Mouse (Mus musculus) lung, postnatal 0 days (tissue): ENCODE results near the gene Fars2. TPM values are rescaled to one million over a fixed set of nuclear protein-coding genes. Genes with fewer than 3 reads are reported as not detected.

Experiments
- ATAC-seq: fragments of 200-750 bp; cut with Nextera tagmentation; 2 replicates; pipeline ENCODE4 v1.8.0; 2017; ENCODE audit warnings: moderate library complexity
- DNase-seq: peaks from one replicate; pipeline ENCODE4 v3.0.0-alpha.2; 2016; ENCODE audit warnings: low spot score
- H3K27ac ChIP-seq: fragments of 300-500 bp; sonication (generic); 2 replicates; pipeline ENCODE4 v1.5.1; 2014; ENCODE audit warnings: antibody characterized with exemption, mild to moderate bottlenecking, low read length, mixed read lengths
- H3K27me3 ChIP-seq: fragments of 300-500 bp; sonication (generic); replicated peaks from 2 replicates; pipeline ENCODE4 v1.6.1; 2014; ENCODE audit warnings: low read length, mixed read lengths; ENCODE audit not compliant: insufficient read depth
- H3K36me3 ChIP-seq: fragments of 300-500 bp; sonication (generic); 2 replicates; pipeline ENCODE4 v1.6.1; 2014; ENCODE audit warnings: low read length, mixed read lengths; ENCODE audit not compliant: insufficient read depth
- H3K4me1 ChIP-seq: fragments of 300-500 bp; sonication (generic); 2 replicates; pipeline ENCODE4 v1.6.1; 2014; ENCODE audit warnings: antibody characterized with exemption, low read depth, low read length, mixed read lengths; ENCODE audit not compliant: insufficient read depth
- H3K4me2 ChIP-seq: fragments of 300-500 bp; sonication (generic); replicated peaks from 2 replicates; pipeline ENCODE4 v1.6.1; 2014; ENCODE audit warnings: low read depth, mild to moderate bottlenecking, low read length, moderate library complexity, mixed read lengths
- H3K4me3 ChIP-seq: fragments of 300-500 bp; sonication (generic); 2 replicates; pipeline ENCODE4 v1.5.1; 2014; ENCODE audit warnings: low read depth, low read length
- H3K9ac ChIP-seq: fragments of 300-500 bp; sonication (generic); replicated peaks from 2 replicates; pipeline ENCODE4 v1.6.1; 2014; ENCODE audit warnings: low read depth, mild to moderate bottlenecking
- H3K9me3 ChIP-seq: fragments of 300-500 bp; sonication (generic); 2 replicates; pipeline ENCODE4 v1.6.1; 2016; ENCODE audit warnings: low read length, mixed read lengths
- CTCF ChIP-seq: IDR thresholded peaks from 2 replicates; pipeline ENCODE4 v1.5.1; 2016; ENCODE audit warnings: antibody characterized with exemption, mild to moderate bottlenecking
- EP300 ChIP-seq: IDR thresholded peaks from 2 replicates; pipeline ENCODE4 v1.6.1; 2016; ENCODE audit warnings: antibody characterized with exemption, mild to moderate bottlenecking, control low read depth
- WGBS: fragments of 180-500 bp; shearing (Covaris S2); extraction: QIAGEN DNeasy Blood & Tissue Kit; methylation state at CpG from one replicate; pipeline ENCODE4 v1.1.7; 2014; 5-methylcytosine and 5-hydroxymethylcytosine counted together
- polyA plus RNA-seq: library from polyadenylated mRNA; unstranded; fragments of >200 nt; fragmentation: Nextera tagmentation; extraction: Ambion mirVana; gene quantifications from 2 replicates; pipeline ENCODE4 v1.2.1, GENCODE M21; 2015

Gene Fars2
- polyA plus RNA-seq, 1 experiment from 2014 or later = 33.2 TPM

GRCm38 (mm10) chr13:36518144-36518571 is 400.9 kb downstream of the Fars2 start:
- Histone ChIP-seq H3K27ac (no peak overlapping the region), H3K9me3 (no peaks in the 10 kb centered on the region), H3K4me2 (no peak overlapping the region), H3K9ac (no peak overlapping the region), H3K36me3 (no peaks in the 10 kb centered on the region), H3K4me3 (no peak overlapping the region), H3K27me3 (no peaks in the 10 kb centered on the region), H3K4me1 (no peaks in the 10 kb centered on the region)
- DNase-seq = no peak
- no peak for TF ChIP-seq CTCF
- TF ChIP-seq EP300 = no peak
- no peak for ATAC-seq
- WGBS = 60% methylated on average over 9 of the region's 9 CpGs

- H3K9ac ChIP-seq = no peak overlapping the region
- no peak for DNase-seq
- 90% methylated on average over 4 of the region's 4 CpGs for WGBS
Observed at GRCm38 (mm10) chr13:36527761-36528160, 410.5 kb downstream of the Fars2 start.

GRCm38 (mm10) chr13:36528223-36528895 is 411.1 kb downstream of the Fars2 start:
- Histone ChIP-seq H3K36me3 (no peaks in the 10 kb centered on the region), H3K4me2 (no peak overlapping the region), H3K9me3 (no peaks in the 10 kb centered on the region), H3K27me3 (no peaks in the 10 kb centered on the region), H3K27ac (no peak overlapping the region), H3K4me1 (no peaks in the 10 kb centered on the region), H3K9ac (no peak overlapping the region), H3K4me3 (no peak overlapping the region)
- ATAC-seq = peak; percentile 34; the same call in 1 of the 2 replicates
- DNase-seq = peak; percentile 26
- no peak for TF ChIP-seq CTCF
- no peak for TF ChIP-seq EP300
- 35% methylated on average over 8 of the region's 8 CpGs for WGBS

More at GRCm38 (mm10) chr13:36527761-36528160, 410.5 kb downstream of the Fars2 start:
- H3K27ac ChIP-seq = no peak overlapping the region
- H3K36me3 ChIP-seq = no peaks in the 10 kb centered on the region
- no peaks in the 10 kb centered on the region for H3K27me3 ChIP-seq
- no peaks in the 10 kb centered on the region for H3K4me1 ChIP-seq
- TF ChIP-seq CTCF (no peak), EP300 (no peak)
- H3K4me3 ChIP-seq = no peak overlapping the region
- H3K4me2 ChIP-seq = no peak overlapping the region
- H3K9me3 ChIP-seq = no peaks in the 10 kb centered on the region
- ATAC-seq = no peak

GRCm38 (mm10) chr13:36529467-36530039 is 412.3 kb downstream of the Fars2 start:
- Histone ChIP-seq H3K4me3 (no peak overlapping the region), H3K9ac (no peak overlapping the region), H3K9me3 (no peaks in the 10 kb centered on the region), H3K27ac (no peak overlapping the region), H3K27me3 (no peaks in the 10 kb centered on the region), H3K4me2 (no peak overlapping the region), H3K36me3 (no peaks in the 10 kb centered on the region), H3K4me1 (no peaks in the 10 kb centered on the region)
- WGBS = 63% methylated on average over 5 of the region's 5 CpGs
- DNase-seq = no peak
- no peak for ATAC-seq
- TF ChIP-seq EP300 (no peak), CTCF (no peak)

- H3K4me1 ChIP-seq = no peaks in the 10 kb centered on the region
- 64% methylated on average over 1 of the region's 1 CpGs for WGBS
- peak; percentile 62 for DNase-seq
- ATAC-seq = peak; percentile 88
- H3K36me3 ChIP-seq = no peaks in the 10 kb centered on the region
- no peaks in the 10 kb centered on the region for H3K27me3 ChIP-seq
- no peak overlapping the region for H3K9ac ChIP-seq
- H3K4me2 ChIP-seq = no peak overlapping the region
- H3K9me3 ChIP-seq = no peaks in the 10 kb centered on the region
- H3K27ac ChIP-seq = no peak overlapping the region
- H3K4me3 ChIP-seq = no peak overlapping the region
- TF ChIP-seq CTCF (no peak), EP300 (no peak)
Observed at GRCm38 (mm10) chr13:36530852-36531251, 413.6 kb downstream of the Fars2 start.

GRCm38 (mm10) chr13:36531893-36532292 is 414.7 kb downstream of the Fars2 start:
- no peak for DNase-seq
- Histone ChIP-seq H3K27me3 (no peaks in the 10 kb centered on the region), H3K36me3 (no peaks in the 10 kb centered on the region), H3K4me1 (no peaks in the 10 kb centered on the region), H3K4me3 (no peak overlapping the region), H3K4me2 (no peak overlapping the region), H3K9me3 (no peaks in the 10 kb centered on the region), H3K27ac (no peak overlapping the region), H3K9ac (no peak overlapping the region)
- ATAC-seq = no peak
- TF ChIP-seq CTCF (no peak), EP300 (no peak)
- 78% methylated on average over 3 of the region's 3 CpGs for WGBS
